Mouse (Mus musculus) G1E (cell line): ENCODE data around the gene Cep152. TPM values are rescaled to one million over a fixed set of nuclear protein-coding genes. Genes with fewer than 3 reads are reported as not detected.

Source experiments
- ATAC-seq: 2 replicates; pipeline ENCODE4 v1.8.0; 2016; ENCODE audit warnings: mild to moderate bottlenecking; ENCODE audit not compliant: insufficient number of reproducible peaks, poor library complexity, low FRiP score, severe bottlenecking; ENCODE audit errors: extremely low read depth
- DNase-seq: peaks from one replicate; pipeline ENCODE4 v3.0.0; 2012; ENCODE audit warnings: low spot score
- H3K27me3 ChIP-seq: 2 replicates; pipeline ENCODE4 v1.6.1; 2012; ENCODE audit warnings: mild to moderate bottlenecking, low read length, inconsistent platforms; ENCODE audit not compliant: insufficient read depth
- H3K36me3 ChIP-seq: replicated peaks from 2 replicates; pipeline ENCODE3; 2012; ENCODE audit warnings: mild to moderate bottlenecking, inconsistent platforms
- H3K4me1 ChIP-seq: 2 replicates; pipeline ENCODE4 v1.6.1; 2012; ENCODE audit warnings: low read depth, low read length, inconsistent platforms, mixed read lengths; ENCODE audit not compliant: insufficient read depth
- H3K4me3 ChIP-seq: 2 replicates; pipeline ENCODE4 v1.5.1; 2012; ENCODE audit warnings: low read depth, mild to moderate bottlenecking, inconsistent platforms, low read length, moderate library complexity, mixed read lengths
- H3K9me3 ChIP-seq: replicated peaks from 2 replicates; pipeline ENCODE4 v1.6.1; 2012; ENCODE audit warnings: inconsistent platforms
- CTCF ChIP-seq: IDR thresholded peaks from 2 replicates; pipeline ENCODE4 v1.5.1; 2012; ENCODE audit warnings: low read depth, low read length, inconsistent platforms, mixed read lengths
- GATA1 ChIP-seq: IDR thresholded peaks from 2 replicates; pipeline ENCODE4 v1.6.1; 2012; ENCODE audit warnings: borderline replicate concordance, low read length, inconsistent platforms, mixed read lengths
- GATA2 ChIP-seq: IDR thresholded peaks from 2 replicates; pipeline ENCODE4 v1.6.1; 2012; ENCODE audit warnings: low read depth, low read length, inconsistent platforms, borderline replicate concordance
- POLR2AphosphoS5 ChIP-seq: IDR thresholded peaks from 2 replicates; pipeline ENCODE4 v1.6.1; 2012; ENCODE audit warnings: low read depth, low read length, inconsistent platforms; ENCODE audit not compliant: insufficient replicate concordance
- TAL1 ChIP-seq: conservative IDR thresholded peaks from 2 replicates; pipeline ENCODE4 v1.6.1; 2012; ENCODE audit warnings: low read depth, low read length, inconsistent platforms, mixed read lengths
- polyA plus RNA-seq: library from polyadenylated mRNA; stranded (reverse); fragments of >175 nt; gene quantifications from 2 replicates; pipeline ENCODE4 v1.2.3, GENCODE M21; 2012
- total RNA-seq, 2 experiments: library from RNA; stranded (forward) in 1 of 2; stranded (reverse) in 1 of 2; fragments of 200-1000 nt in 1 of 2; fragments of >200 nt in 1 of 2; fragmentation: Nextera tagmentation in 1 of 2; gene quantifications; 2 replicates each; pipeline ENCODE4 v1.2.3; 2014 to 2017

The Cep152 gene
- total and polyA plus RNA-seq, 3 experiments: 2.3 to 17.6 (median 8.0) TPM

GRCm38 (mm10) chr2:125548806-125549578, 75.9 kb downstream of the Cep152 start:
- DNase-seq (no peak), ATAC-seq (no peak)
- peaks cover 25% of the 10 kb centered on the region for H3K27me3 ChIP-seq
- H3K9me3 ChIP-seq: no peaks in the 10 kb centered on the region
- TF ChIP-seq GATA1 (no peak), GATA2 (no peak), TAL1 (no peak), CTCF (no peak), POLR2AphosphoS5 (no peak)
- H3K36me3 ChIP-seq: no peaks in the 10 kb centered on the region
- no peak overlapping the region for H3K4me3 ChIP-seq
- H3K4me1 ChIP-seq: peaks cover 2% of the 10 kb centered on the region; the same call in 1 of the 2 replicates

- peaks cover 24% of the 10 kb centered on the region for H3K27me3 ChIP-seq
- no peak overlapping the region for H3K4me3 ChIP-seq
- no peak for ATAC-seq
- no peak for DNase-seq
- H3K36me3 ChIP-seq: no peaks in the 10 kb centered on the region
- no peaks in the 10 kb centered on the region for H3K9me3 ChIP-seq
- TF ChIP-seq GATA2 (no peak), CTCF (no peak), GATA1 (no peak), TAL1 (no peak), POLR2AphosphoS5 (no peak)
- no peaks in the 10 kb centered on the region for H3K4me1 ChIP-seq
Measured at GRCm38 (mm10) chr2:125544986-125545385, 79.9 kb downstream of the Cep152 start.

GRCm38 (mm10) chr2:125543646-125544045, 81.3 kb downstream of the Cep152 start:
- TF ChIP-seq TAL1 (no peak), POLR2AphosphoS5 (no peak), GATA2 (no peak), CTCF (no peak), GATA1 (no peak)
- Histone ChIP-seq H3K4me3 (no peak overlapping the region), H3K36me3 (no peaks in the 10 kb centered on the region), H3K4me1 (no peaks in the 10 kb centered on the region), H3K27me3 (peaks cover 24% of the 10 kb centered on the region), H3K9me3 (no peaks in the 10 kb centered on the region)
- DNase-seq (no peak), ATAC-seq (no peak)

GRCm38 (mm10) chr2:125541451-125541850, 83.5 kb downstream of the Cep152 start:
- TF ChIP-seq POLR2AphosphoS5 (no peak), GATA2 (no peak), TAL1 (no peak), CTCF (no peak)
- no peaks in the 10 kb centered on the region for H3K36me3 ChIP-seq
- ATAC-seq (no peak), DNase-seq (no peak)
- no peaks in the 10 kb centered on the region for H3K4me1 ChIP-seq
- H3K9me3 ChIP-seq: no peaks in the 10 kb centered on the region
- no peak overlapping the region for H3K4me3 ChIP-seq
- peaks cover 24% of the 10 kb centered on the region for H3K27me3 ChIP-seq

- Histone ChIP-seq H3K9me3 (no peaks in the 10 kb centered on the region), H3K36me3 (no peaks in the 10 kb centered on the region), H3K27me3 (peaks cover 18% of the 10 kb centered on the region), H3K4me1 (no peaks in the 10 kb centered on the region), H3K4me3 (no peak overlapping the region)
- ATAC-seq (no peak), DNase-seq (no peak)
- no peak for TF ChIP-seq GATA1
- TF ChIP-seq TAL1: no peak
- TF ChIP-seq GATA2: no peak
- no peak for TF ChIP-seq CTCF
Measured at GRCm38 (mm10) chr2:125540579-125540978, 84.3 kb downstream of the Cep152 start.

GRCm38 (mm10) chr2:125539640-125540039, 85.3 kb downstream of the Cep152 start:
- TF ChIP-seq GATA1 (no peak), POLR2AphosphoS5 (no peak), CTCF (no peak), TAL1 (no peak), GATA2 (no peak)
- H3K4me3 ChIP-seq: no peak overlapping the region
- no peaks in the 10 kb centered on the region for H3K9me3 ChIP-seq
- DNase-seq (no peak), ATAC-seq (no peak)
- H3K27me3 ChIP-seq: peaks cover 21% of the 10 kb centered on the region
- H3K4me1 ChIP-seq: no peaks in the 10 kb centered on the region
- H3K36me3 ChIP-seq: no peaks in the 10 kb centered on the region
